Mouse (Mus musculus) neural tube, embryonic 13.5 days (tissue): ENCODE results near the gene Nhlrc4. TPM values are rescaled to one million over a fixed set of nuclear protein-coding genes. Genes with fewer than 3 reads are reported as not detected.

Experiments used
- polyA plus RNA-seq: library from polyadenylated mRNA; unstranded; fragments of >200 nt; fragmentation: Nextera tagmentation; extraction: Ambion mirVana; gene quantifications from 2 replicates; pipeline ENCODE4 v1.2.1, GENCODE M21; 2015

The Nhlrc4 gene
- polyA plus RNA-seq, 1 experiment from 2014 or later = not detected

Other genes with a start within 250 kb of the Nhlrc4 start
- gene Gng13, start 227.8 kb downstream of the Nhlrc4 start, polyA plus RNA-seq = 2.1 and 2.8 TPM in 2 replicates
- 7.3 and 9.1 TPM in 2 replicates for gene Chtf18, start 217.5 kb downstream of the Nhlrc4 start, polyA plus RNA-seq
- gene Rpusd1, start 217.3 kb downstream of the Nhlrc4 start, polyA plus RNA-seq = 20.4 and 24.4 TPM in 2 replicates
- not detected in 2 replicates for gene Mslnl, start 208.9 kb downstream of the Nhlrc4 start, polyA plus RNA-seq
- gene Msln, start 190.6 kb downstream of the Nhlrc4 start, polyA plus RNA-seq = 0.29 and 0.54 TPM in 2 replicates
- gene Narfl, start 171.2 kb downstream of the Nhlrc4 start, polyA plus RNA-seq = 26.4 and 26.6 TPM in 2 replicates
- 101 and 107 TPM in 2 replicates for gene Haghl, start 159.3 kb downstream of the Nhlrc4 start, polyA plus RNA-seq
- 0.33 and 0.39 TPM in 2 replicates for gene Ccdc78, start 158.4 kb downstream of the Nhlrc4 start, polyA plus RNA-seq
- 70.5 and 73.6 TPM in 2 replicates for gene Fam173a, start 152.1 kb downstream of the Nhlrc4 start, polyA plus RNA-seq
- 0.66 and 1.9 TPM in 2 replicates for gene AC134908.4, start 149.3 kb downstream of the Nhlrc4 start, polyA plus RNA-seq
- gene Metrn, start 147.8 kb downstream of the Nhlrc4 start, polyA plus RNA-seq = 46.7 and 58.7 TPM in 2 replicates
- 27.7 and 31.8 TPM in 2 replicates for gene Fbxl16, start 135.9 kb downstream of the Nhlrc4 start, polyA plus RNA-seq
- 27.0 and 28.3 TPM in 2 replicates for gene Wdr24, start 121.3 kb downstream of the Nhlrc4 start, polyA plus RNA-seq
- gene Jmjd8, start 116.1 kb downstream of the Nhlrc4 start, polyA plus RNA-seq = 55.2 and 60.6 TPM in 2 replicates
- 284 and 316 TPM in 2 replicates for gene Stub1, start 111.6 kb downstream of the Nhlrc4 start, polyA plus RNA-seq
- gene Rhbdl1, start 107.7 kb downstream of the Nhlrc4 start, polyA plus RNA-seq = 18.9 and 21.1 TPM in 2 replicates
- 6.9 and 7.5 TPM in 2 replicates for gene Gm20683, start 103.2 kb downstream of the Nhlrc4 start, polyA plus RNA-seq
- gene Rhot2, start 100.1 kb downstream of the Nhlrc4 start, polyA plus RNA-seq = 15.4 and 18.3 TPM in 2 replicates
- 14.1 and 15.6 TPM in 2 replicates for gene Wdr90, start 83.5 kb downstream of the Nhlrc4 start, polyA plus RNA-seq
- gene Mcrip2, start 76.2 kb downstream of the Nhlrc4 start, polyA plus RNA-seq = 10.8 and 14.2 TPM in 2 replicates
- 56.8 and 65.5 TPM in 2 replicates for gene Mettl26, start 69.9 kb downstream of the Nhlrc4 start, polyA plus RNA-seq
- 0.53 and 0.79 TPM in 2 replicates for gene Wfikkn1, start 64.1 kb downstream of the Nhlrc4 start, polyA plus RNA-seq
- 50.7 and 51.5 TPM in 2 replicates for gene Rab40c, start 25.2 kb downstream of the Nhlrc4 start, polyA plus RNA-seq
- 56.1 and 62.3 TPM in 2 replicates for gene Pigq, start within 50 bp of the Nhlrc4 start, polyA plus RNA-seq
- 0.22 and 0.34 TPM in 2 replicates for gene A930017K11Rik, start 7.6 kb upstream of the Nhlrc4 start, polyA plus RNA-seq
- 16.7 and 20.5 TPM in 2 replicates for gene Capn15, start 40.8 kb upstream of the Nhlrc4 start, polyA plus RNA-seq
- 25.9 and 28.3 TPM in 2 replicates for gene Rab11fip3, start 124.6 kb upstream of the Nhlrc4 start, polyA plus RNA-seq
- gene Decr2, start 145.4 kb upstream of the Nhlrc4 start, polyA plus RNA-seq = 32.7 and 35.1 TPM in 2 replicates
- 29.6 and 32.2 TPM in 2 replicates for gene Nme4, start 150.6 kb upstream of the Nhlrc4 start, polyA plus RNA-seq
- gene Tmem8, start 168.3 kb upstream of the Nhlrc4 start, polyA plus RNA-seq = 3.3 TPM in 2 replicates
- 171 and 174 TPM in 2 replicates for gene Mrpl28, start 178.5 kb upstream of the Nhlrc4 start, polyA plus RNA-seq
- gene Axin1, start 193.7 kb upstream of the Nhlrc4 start, polyA plus RNA-seq = 7.1 and 11.6 TPM in 2 replicates